Mouse (Mus musculus) forelimb bud, embryonic 11.5 days (tissue): Measurements from ENCODE around the gene Sema5a.

ENCODE experiments used
- DNase-seq: peaks from one replicate; pipeline ENCODE4 v3.0.0-alpha.2; 2012; ENCODE audit warnings: low read depth, low spot score

The Sema5a gene

GRCm38 (mm10) chr15:32434274-32434673 lies 189.7 kb downstream of the Sema5a start:
- no peak for DNase-seq

DNA sequence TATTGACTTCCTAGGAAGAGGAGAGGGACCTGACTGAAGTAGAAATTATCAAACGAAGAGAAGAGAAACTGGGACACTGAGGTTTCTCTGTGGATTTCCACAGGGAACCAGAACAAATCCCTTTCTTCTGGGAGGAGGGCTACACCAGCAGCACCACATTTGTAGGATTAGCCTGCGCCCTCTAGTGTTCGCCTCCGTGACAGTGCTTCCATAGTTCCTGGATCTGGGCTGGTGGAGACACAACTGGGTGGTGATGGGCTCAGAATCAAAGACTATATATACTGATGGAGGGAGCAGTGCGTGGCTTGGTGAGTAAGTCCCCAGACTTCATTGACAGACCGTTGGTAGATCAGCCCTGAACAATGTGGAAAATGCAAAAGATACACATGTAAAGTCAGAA lies 193.0 kb downstream of the Sema5a start:
- peak; percentile 62 for DNase-seq

GRCm38 (mm10) chr15:32442745-32443144 lies 198.1 kb downstream of the Sema5a start:
- DNase-seq: no peak

GRCm38 (mm10) chr15:32447558-32448349 lies 203.1 kb downstream of the Sema5a start:
- DNase-seq: peak; percentile 84

GRCm38 (mm10) chr15:32459046-32459445 lies 214.4 kb downstream of the Sema5a start:
- no peak for DNase-seq

- DNase-seq: no peak
Measured at GRCm38 (mm10) chr15:32460238-32460637, 215.6 kb downstream of the Sema5a start.

DNA sequence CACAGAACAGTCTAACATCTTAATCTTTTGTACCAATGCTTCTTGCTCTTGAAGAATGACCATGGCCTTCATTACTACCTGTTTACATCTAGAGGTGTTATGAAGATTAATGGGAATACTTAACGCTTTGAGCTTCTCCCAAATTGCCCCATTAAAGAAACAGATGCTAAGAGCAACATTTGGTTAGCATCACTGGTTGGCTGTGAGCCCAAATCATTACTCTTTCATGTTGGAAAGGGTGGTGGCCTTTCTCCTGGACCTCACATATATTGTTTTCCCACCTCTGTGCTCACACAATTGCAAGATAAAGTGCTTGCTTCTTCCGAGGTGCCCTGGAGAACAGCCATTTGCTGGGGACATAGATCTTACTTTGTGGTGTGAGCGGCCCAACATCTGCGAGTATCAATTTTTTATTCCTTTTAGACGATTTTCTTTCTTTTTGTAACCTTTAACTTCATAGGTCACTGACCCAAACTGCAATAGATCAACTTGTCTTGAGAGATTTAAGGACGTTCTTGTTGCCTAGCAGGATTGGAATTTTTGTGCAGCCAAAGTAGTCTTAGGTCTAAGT lies 227.0 kb downstream of the Sema5a start:
- peak; percentile 70 for DNase-seq

DNA sequence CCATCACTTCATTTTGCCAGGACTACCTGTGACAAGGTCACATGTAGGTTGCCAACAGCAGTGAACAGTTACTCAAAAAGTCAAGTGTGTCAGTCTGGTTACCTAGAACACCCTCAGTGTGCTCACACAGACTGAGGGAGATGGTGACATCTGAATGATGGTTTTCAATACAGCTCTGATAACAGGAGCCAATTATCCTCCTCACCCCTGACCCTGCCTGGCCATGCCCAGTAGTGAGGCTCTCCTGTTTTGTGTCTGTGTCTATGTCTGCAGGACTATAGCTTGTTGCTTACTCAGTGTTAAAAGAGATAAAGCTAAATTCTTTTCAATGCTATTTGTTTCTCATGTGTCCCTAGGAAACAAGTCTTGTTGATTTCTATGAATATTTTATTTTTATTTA lies 236.1 kb downstream of the Sema5a start:
- DNase-seq: no peak

DNA sequence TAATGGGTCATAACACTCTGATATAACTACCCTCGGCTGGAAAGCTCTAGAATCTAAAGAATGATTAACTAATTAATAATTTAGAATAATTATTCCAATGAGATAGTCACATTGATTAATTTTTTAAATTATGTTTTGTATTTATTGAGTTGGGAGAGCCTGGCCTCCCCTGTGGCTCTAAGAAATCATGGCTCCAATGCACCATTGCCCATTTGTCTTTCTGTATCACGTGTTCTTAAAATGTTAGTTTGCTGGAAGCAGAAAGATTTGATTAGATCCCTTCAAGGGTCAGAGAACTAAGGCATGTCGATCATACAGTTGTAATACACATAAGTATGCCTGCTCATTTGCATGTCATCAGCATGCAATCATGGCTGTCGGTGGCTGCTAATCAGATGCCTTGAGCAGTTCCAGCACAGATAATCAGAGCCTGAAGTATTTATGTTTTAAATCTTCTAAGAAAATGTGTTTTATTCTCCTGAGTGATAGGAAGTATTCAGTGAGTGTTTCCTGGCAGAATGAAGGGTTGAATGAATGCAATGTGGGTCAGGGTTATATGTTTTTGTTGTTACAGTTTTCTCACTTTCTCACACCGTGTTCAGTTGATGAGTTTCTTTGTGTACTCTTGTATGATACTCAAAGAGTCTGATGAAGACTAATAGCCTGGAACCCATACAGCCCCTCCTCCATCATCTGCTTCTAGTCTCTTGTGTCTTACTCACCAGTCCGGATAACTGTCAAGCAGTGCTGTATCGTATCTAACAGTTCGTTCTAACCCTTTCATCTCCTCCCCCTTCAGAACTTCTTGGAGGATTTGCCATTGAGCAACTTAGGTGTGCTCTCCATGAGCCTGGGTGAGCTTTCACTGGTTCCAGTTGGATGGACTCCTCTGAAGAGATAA lies 240.7 kb downstream of the Sema5a start:
- no peak for DNase-seq

DNA sequence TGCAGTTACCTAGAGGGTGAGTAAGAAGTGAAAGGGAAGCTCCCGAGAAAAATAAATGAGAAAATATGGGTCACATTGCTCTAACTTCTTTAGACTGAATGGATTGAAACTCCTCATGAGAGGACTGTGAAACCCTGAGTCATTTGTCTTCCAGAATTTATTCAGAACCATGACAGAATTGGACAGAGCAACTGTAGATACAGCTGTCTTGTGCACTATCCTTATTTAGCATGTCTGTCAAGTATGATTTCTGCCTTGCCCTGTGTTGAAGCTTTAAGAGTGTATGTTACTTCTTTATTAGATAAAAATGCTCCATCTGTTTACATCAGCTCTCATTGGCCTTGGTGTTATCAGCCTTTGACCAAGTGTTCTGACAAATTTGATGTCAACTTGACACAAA lies 243.4 kb downstream of the Sema5a start:
- DNase-seq: no peak

DNA sequence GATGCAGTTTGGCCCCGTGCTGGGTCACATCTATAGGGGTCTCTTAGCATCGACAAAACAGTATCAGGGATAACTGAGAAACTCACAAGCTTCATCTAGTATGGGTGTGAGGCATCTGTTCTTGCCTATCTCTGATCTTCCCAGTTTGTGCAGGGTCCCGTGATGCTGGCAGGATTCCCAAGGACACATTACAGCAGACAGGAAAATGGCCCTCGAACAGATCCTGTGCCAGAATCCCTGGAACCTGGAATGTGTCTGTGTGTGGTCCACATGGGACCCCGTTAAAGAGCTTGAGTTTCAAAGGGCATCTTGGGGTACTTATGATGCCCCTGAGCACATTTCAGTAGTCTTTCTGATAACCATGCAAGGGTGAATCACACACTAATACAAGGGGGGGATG lies 249.6 kb downstream of the Sema5a start:
- DNase-seq: no peak

- no peak for DNase-seq
Measured at GRCm38 (mm10) chr15:32494899-32495298, 250.3 kb downstream of the Sema5a start.

DNA sequence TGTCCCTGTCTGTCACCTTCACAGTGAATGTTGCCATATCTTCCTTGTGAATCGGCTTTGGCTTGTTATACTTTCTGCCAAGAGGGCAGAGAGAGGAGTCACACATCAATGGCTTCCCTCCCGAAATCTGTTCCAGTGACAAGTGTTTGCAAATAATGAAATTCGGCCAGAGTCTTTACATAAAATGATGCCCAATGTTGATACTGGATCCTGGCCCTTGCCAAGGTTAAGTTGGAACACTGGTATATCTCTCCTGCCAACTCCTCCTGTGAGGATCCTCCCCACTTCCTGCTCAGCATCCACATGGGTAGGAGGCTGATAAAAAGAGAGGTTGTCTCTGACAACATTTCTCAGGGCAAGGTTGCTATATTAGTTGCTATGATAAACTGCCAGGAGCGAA lies 252.3 kb downstream of the Sema5a start:
- DNase-seq: no peak

DNA sequence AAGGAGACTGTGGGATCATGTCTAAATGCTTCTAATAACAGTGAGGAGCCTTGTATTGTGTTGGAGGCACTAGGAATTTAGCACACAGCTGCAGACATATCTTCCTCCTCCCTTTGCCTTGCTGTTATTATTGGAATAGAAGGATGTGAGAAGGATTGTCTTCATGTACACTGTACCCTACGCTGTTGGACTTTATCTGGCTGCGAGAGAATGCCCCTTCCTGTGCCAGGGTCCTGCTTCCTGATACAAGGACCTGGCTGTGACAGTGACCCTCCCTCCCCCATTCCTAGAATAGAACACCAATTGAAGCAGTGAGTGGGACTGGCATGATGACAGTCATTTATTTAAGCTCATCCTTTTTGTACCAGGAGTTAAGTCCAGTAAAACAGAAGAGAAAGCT lies 261.3 kb downstream of the Sema5a start:
- no peak for DNase-seq

GRCm38 (mm10) chr15:32508282-32508681 lies 263.7 kb downstream of the Sema5a start:
- no peak for DNase-seq

DNA sequence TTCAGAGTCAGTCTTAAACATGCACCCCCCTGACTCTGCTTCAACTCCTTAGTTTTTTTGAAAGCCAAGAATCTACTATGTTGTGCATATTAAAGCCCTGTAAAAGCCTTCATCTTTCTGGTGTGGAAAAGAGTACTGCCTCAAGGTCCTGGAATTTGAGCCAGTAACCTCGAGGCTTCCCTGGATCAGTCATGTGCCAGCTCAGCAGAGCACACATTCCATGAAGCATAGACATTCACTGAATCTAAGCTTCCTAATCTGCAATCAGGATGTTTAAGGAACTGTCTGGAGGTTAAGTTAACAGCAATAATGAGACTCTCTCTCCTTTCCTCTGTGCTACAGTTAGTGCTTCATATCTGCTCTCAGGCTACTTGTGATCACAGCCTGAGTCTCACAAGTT lies 270.3 kb downstream of the Sema5a start:
- no peak for DNase-seq

DNA sequence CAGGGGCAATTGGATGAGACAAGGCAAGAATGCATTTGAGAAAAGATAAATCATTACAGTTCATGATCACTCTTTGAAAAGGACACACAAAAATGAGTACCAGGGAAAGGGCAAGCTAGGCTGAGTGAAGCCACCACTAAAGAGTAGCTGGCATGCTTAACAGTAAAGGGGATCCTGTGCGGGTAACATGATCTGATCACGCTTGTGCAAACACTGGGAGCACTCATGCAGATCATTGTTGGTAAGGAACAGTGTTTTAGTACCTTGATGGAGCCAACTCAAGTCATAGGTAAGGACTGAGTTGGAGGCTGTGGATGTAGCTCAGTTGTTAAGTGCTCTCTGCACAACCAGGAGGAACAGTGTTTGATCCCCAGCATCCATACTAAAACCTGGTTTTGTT lies 273.3 kb downstream of the Sema5a start:
- DNase-seq: no peak

- DNase-seq: no peak
Measured at GRCm38 (mm10) chr15:32532539-32532938, 287.9 kb downstream of the Sema5a start.

DNA sequence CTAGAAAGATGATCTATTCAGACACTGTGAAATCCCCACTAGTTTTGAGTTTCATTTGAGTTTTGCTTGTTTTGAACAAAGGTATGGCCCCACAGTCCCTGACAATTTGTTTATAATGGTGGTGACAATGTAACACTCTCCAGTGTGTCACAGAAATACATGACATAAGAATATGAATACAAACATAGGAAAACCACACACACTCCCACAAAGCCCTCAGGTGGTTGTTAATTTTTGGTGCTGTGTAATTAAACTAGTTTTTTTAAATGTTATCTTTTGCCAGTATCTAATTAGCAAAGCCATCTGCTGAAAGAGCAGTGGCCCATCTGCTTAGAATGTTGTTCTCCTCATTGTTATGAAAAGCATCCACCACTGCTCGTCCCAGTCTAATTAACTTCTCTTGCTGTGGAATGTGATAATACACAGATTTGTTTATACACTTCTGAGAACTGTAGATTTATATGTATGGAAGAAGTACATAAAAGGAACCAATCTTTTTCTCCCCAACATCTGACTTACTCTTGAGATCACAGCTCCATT lies 289.0 kb downstream of the Sema5a start:
- DNase-seq: no peak

- no peak for DNase-seq
Measured at GRCm38 (mm10) chr15:32536755-32537503, 292.3 kb downstream of the Sema5a start.

- DNase-seq: no peak
Measured at GRCm38 (mm10) chr15:32537504-32537792, 292.8 kb downstream of the Sema5a start.

DNA sequence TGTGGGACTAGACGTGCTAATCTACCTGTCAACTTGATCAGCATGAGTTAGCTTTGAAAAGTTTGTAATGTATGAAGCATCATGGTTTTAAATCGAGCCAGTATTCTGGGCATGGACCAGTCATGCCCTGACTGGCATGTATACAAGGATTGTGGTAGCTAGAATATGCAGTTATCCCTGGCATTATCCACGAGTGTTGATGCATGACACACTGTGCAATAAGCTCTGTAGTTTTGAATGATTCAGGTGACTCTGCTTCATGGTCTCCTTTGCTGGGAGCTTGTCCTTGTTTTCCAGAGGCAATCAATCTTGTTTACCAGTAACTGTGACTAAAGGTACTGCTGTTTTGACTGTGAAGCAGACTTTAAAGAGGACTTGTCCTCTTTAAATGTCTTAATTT lies 293.5 kb downstream of the Sema5a start:
- DNase-seq: no peak
